Mouse (Mus musculus): ENCODE data around the gene Rab40b.
"Not testable (repeated sequence)": the region's sequence is repeated elsewhere in the genome, so short reads cannot be mapped to it uniquely, and the experiment has no call there.

Rab40b gene

GRCm38 (mm10) chr11:121368731-121369130 lies 19.3 kb downstream of the Rab40b start:
- DNase-seq (ENCODE audit: low read depth, low spot score), result no peak

DNA sequence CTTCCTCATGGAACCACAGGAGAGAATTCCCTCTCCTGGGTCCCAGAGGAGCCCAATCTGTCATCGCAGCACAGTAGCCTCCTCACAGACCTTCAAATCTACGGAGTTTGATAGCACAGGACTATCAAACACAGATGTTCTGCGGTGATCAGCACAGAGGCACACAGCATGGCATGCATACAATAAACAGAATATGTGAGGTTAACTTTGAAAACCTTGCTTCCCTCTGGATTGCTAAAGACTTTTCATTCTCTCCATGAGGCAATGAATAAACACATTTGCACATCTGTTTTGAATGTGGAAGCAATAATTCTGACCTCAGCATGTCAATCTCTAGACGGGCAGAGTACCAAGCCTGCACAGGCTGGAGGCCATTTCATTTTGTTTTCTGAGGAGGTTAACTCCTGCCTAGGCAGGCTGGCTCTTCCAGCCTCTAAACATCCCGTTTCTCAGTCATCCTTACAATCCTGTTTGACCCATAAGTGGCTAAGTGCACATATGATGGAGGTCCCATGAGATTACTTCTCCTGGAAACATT lies 20.8 kb downstream of the Rab40b start:
- DNase-seq (ENCODE audit: low read depth, low spot score), result no peak

DNA sequence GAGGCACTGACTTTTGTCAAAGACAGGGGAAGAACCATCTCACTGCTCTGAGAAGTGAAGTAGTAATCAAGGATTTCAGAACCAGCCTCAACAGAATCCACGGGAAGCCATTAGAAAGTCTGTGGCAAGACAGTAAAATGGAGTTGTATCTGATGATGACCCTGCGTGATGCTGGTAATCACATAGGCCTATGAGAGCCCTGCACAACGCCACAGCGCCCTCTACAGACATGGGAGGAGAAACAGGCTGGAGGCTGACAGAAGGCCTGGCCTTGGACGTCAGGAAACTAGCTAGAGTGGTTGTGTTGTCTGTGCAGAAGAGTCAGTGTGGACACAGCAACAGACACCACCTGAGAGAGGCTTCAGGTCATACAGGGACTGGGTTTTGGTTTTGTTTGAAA lies 25.8 kb downstream of the Rab40b start:
- DNase-seq (ENCODE audit: low read depth, low spot score), result peak; percentile 11

DNA sequence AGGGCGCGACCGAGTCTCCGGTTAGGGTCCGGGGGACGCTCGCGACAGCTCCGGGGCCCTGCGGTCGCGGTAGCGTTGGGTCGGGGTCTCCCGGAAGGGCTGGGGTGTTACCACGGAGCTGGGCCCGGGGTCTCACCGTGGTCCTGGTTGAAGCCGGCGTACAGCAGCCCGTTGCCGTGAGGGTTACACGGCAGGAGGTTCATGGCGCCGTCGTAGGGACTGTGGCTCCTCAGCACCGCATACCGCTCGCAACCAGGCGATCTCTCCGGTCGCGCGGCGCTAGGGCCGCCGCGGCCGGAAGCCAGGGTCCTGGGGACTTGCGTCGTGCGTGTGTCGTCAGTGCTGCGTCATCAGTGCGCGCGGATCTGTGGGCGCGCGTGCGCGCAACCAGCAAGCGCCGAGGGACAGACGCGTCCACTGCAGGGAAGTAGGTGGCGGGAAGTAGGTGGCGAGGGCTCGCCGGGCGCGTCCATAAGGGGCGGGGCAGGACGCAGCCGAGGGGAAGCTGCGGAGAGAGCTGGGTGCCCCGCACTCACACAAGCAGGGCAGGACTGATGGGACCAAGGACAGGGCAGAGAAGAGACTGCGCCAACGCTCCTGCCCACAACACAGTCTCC lies 33.9 kb downstream of the Rab40b start, which contains the start of gene Wdr45b:
Gene Wdr45b (minus strand): TSS at position 355 of the 617 bp plus-strand sequence.
- DNase-seq (ENCODE audit: low read depth, low spot score), result peak; percentile 88

DNA sequence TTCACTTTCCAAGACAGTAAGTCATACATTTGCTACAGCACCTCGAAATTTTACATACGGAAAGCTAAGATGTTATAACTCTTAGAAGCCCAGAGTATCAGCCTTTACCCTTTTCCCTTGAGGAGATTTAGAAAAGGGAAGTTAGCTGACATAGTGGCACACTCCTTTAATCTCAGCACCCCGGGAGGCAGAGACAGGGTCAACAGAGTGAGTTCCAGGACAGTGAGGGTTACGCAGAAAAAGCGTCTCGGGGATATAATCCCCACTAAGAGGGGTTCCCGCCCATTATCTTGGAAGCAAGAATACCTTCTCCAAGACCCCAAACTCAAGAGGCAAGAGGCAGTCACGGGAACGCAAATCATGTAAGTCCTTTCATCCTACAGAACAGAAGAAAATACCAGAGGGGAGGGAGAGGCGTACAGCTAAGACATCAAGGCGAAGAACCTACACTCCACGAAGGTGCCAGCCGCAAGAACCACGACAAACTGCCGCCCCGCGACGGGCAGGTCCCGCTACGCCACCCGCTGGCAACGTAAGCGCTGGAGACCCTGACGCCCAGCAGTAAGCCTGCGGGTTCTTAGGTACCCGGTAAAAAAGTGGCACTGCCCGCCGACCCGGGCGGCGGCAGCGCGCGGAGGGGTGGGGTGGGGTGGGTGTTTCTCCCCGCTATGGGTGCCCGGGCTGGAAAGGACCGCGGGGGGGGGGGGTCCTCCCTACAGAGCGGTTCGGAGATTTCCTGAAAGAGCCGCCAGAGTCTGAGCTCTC lies 34.5 kb downstream of the Rab40b start:
- DNase-seq (ENCODE audit: low read depth, low spot score), result peak; percentile 20

DNA sequence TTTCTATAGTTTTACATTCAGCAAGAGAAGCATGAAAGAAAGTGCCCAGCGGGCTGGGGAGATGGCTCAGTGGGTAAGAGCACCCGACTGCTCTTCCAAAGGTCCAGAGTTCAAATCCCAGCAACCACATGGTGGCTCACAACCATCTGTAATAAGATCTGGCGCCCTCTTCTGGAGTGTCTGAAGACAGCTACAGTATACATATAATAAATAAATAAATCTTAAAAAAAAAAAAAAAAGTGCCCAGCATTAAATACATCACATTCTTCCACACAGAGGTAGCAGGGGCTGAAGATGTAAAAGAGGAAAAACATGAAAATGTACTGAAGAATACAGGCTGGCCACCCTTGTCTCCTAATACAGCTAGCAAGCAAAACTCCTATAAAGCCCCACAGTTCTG lies 39.3 kb downstream of the Rab40b start:
- DNase-seq (ENCODE audit: low read depth, low spot score), result not testable (repeated sequence)

GRCm38 (mm10) chr11:121348166-121348565 lies 39.9 kb downstream of the Rab40b start:
- DNase-seq (ENCODE audit: low read depth, low spot score), result no peak

- no peak for DNase-seq (ENCODE audit: low read depth, low spot score)
These were observed 41.0 kb downstream of the Rab40b start for GRCm38 (mm10) chr11:121347036-121347435.

DNA sequence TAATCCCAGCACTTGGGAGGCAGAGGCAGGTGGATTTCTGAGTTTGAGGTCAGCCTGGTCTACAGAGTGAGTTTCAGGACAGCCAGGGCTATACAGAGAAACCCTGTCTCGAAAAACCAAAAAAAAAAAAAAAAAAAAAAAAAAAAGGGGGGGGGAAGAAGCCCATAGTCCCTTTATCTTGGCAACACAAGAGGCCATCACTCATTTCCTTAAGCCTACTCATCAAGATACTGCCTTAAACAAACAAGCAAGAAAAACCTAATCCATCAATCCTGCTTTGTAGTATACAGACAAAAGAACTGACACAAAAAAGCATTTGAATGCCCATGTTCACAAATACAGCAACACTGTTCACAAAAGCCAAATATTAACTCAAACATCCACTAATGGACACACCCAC lies 45.6 kb downstream of the Rab40b start:
- not testable (repeated sequence) for DNase-seq (ENCODE audit: low read depth, low spot score)

DNA sequence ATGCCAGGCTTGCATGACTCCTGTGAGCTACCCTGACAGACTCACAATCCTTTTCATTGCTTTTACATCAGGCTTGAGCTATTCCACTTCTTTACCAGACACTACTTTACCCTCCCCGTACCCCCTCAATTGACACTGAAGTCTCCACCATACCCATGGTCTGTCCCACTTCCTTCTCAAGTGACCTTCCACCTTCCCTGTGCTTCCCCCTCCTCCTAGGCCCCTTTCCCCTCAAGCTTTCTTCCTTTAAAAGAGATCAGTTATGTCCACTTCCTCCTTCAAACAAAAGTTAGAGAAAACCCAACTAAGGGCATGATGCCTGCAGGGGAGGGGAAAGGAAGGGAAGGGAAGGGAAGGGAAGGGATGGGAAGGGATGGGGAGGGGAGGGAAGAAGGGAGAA lies 47.8 kb downstream of the Rab40b start:
- no peak for DNase-seq (ENCODE audit: low read depth, low spot score)

DNA sequence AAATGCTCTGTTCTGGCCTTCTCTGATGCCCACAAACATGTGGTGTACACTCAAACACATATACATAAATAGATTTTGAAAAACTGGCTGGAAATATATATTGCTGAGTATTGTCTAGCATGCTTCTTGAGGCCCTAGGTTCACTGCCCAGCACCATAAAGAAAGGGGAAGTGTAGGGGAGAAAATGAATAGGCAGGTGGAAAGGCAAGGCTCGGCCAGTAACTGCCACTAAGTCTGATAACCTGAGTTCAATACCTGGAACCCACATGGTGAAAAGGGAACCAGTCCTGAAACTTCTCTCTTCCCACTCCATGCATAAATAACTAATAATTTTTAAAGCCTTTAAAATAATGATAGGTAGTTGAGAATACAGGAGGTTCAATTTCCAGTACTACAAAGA lies 48.4 kb downstream of the Rab40b start:
- no peak for DNase-seq (ENCODE audit: low read depth, low spot score)

DNA sequence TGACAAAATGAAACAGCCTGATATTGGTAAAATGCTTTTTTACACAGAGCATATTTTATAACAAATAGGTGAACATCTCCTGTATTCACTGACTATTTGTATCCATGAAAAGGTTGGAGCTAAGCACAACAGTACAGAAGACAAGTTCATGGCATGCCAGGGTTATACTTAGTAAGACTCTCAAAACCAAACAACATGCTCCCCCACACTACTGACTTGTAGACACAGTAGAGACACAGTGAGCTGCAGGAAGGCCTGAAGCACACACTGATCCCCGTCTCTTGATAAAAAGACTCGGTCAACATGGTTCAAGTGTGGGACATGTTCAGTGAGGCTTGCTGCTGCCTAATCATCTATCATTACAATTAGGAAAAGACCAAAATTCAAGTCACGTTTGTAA lies 56.4 kb downstream of the Rab40b start:
- DNase-seq (ENCODE audit: low read depth, low spot score), result no peak

DNA sequence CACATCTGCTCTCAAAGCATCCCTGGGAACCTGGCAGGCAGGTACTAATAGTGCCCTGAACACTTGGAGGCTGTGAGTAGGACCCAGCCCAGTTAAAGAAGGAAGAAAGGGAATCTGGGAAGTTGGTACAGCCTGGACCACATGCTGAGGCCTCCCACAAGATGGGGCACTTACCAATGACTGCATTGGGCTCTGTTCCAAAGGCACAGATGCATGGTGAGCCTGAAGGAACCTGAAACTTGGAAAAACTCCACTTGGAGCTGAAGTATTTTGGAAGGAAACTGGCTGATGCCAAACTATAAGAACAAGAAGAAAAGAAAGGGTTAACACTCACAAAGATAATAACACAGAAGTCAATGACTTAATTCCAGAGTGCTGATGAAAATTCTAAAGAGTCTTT lies 59.4 kb downstream of the Rab40b start:
- DNase-seq (ENCODE audit: low read depth, low spot score), result no peak

DNA sequence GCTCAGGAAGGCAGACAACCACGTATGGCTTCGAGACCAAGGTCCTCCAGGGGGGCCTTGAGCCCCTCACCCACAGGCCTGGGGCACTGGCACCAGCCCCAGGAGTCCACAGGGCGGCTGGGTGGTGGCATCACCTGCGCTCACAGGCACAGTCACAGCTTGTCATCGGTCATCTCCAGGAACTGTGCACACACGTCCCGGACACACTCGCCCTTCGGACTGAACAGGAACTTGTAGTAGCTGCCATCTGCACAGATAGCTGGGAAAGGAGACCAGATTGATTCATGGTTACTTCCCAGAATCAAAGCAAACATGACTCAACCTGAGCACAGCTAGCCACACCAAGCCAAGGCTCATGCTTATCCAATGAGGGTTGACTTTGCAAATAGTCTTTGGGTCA lies 59.8 kb downstream of the Rab40b start:
- no peak for DNase-seq (ENCODE audit: low read depth, low spot score)

DNA sequence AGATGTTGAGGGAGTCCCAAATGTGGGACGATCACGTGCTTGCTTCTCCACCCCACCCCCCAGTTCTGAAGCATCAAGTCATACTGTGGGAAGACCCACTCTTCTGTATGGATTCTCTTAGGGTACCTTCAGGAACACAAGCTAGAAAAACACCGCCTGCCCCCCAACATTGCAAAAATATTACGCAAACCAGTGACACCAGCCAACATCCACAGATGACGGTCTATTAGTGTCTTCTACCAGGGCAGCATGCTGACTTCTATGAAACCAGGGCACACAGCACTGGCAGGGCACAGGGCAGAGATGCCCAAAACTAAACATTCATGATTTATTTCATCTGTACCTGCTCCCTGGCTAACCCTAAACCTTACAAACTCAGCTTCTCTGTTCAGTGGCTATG lies 61.4 kb downstream of the Rab40b start:
- DNase-seq (ENCODE audit: low read depth, low spot score), result no peak

DNA sequence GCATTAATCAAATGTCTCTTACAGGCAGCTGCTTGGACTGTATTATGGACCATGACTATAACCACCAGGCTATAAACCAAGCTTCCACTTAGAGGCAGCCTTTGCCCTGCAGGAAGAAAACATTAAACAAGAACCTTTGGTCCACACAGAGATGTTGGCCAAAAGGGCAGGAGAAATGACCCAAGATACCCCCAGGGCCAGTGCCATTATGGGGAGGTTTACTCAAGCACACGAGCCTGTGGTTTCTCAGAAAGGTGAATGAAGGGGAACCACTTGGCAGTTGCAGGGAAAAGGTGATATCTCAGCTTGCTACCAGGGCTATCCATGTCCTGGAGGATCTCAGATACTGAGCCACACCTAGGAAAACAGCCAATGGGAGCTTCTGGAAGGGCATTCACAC lies 62.0 kb downstream of the Rab40b start:
- no peak for DNase-seq (ENCODE audit: low read depth, low spot score)

DNA sequence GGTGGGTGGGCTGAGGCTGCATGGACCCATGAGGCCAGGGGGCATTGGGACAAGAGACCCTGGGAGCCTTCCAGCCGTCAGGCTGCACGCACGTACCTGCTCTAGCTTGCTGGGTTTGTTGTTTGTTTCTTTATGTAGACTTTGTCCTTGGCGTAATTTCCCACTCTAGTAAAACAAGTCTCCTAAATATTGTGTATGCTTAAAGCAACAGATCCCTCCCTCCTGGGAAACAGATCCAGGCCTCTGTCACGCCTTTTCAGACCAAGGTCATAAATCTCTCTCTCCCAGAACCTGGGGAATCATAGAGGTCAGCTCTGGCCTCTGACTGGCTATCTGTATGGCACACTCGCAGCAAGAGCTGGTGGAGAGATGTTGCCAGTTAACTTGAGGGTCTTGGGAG lies 80.3 kb downstream of the Rab40b start:
- not testable (repeated sequence) for DNase-seq (ENCODE audit: low read depth, low spot score)

- no peak for DNase-seq (ENCODE audit: low read depth, low spot score)
These were observed 81.4 kb downstream of the Rab40b start for GRCm38 (mm10) chr11:121306608-121307007.
